Mouse (Mus musculus) spleen, adult 2 months (tissue): ENCODE measurements around the gene Dab2.

Experiments
- CTCF ChIP-seq: fragments of 200-500 bp; IDR thresholded peaks from 2 replicates; pipeline ENCODE4 v1.5.1; 2011; ENCODE audit warnings: mild to moderate bottlenecking, inconsistent platforms; ENCODE audit not compliant: insufficient read depth, insufficient read length, insufficient replicate concordance; ENCODE audit errors: extremely low read depth
- POLR2A ChIP-seq: fragments of 200-500 bp; IDR thresholded peaks from 2 replicates; pipeline ENCODE4 v1.6.1; 2011; ENCODE audit warnings: low read depth, low read length, inconsistent platforms

GRCm38 (mm10) chr15:6298726-6299125 lies 862 bp upstream of the Dab2 start:
- TF ChIP-seq CTCF (no peak), POLR2A (no peak)
